Mouse (Mus musculus) neural tube, embryonic 15.5 days (tissue): ENCODE measurements around the gene Gm45208. TPM values are rescaled to one million over a fixed set of nuclear protein-coding genes. Genes with fewer than 3 reads are reported as not detected.

Source experiments
- ATAC-seq: fragments of 200-750 bp; cut with Nextera tagmentation; 2 replicates; pipeline ENCODE4 v1.8.0; 2017; ENCODE audit warnings: mild to moderate bottlenecking, moderate TSS enrichment, moderate library complexity; ENCODE audit not compliant: low FRiP score
- H3K27ac ChIP-seq: fragments of 300-500 bp; sonication (generic); replicated peaks from 2 replicates; pipeline ENCODE4 v1.5.1; 2015; ENCODE audit warnings: mild to moderate bottlenecking, inconsistent platforms
- H3K27me3 ChIP-seq: fragments of 300-500 bp; sonication (generic); replicated peaks from 2 replicates; pipeline ENCODE4 v1.6.1; 2015; ENCODE audit warnings: inconsistent platforms
- H3K36me3 ChIP-seq: fragments of 300-500 bp; sonication (generic); 2 replicates; pipeline ENCODE4 v1.6.1; 2015; ENCODE audit warnings: inconsistent platforms
- H3K4me1 ChIP-seq: fragments of 300-500 bp; sonication (generic); 2 replicates; pipeline ENCODE4 v1.6.1; 2015; ENCODE audit warnings: inconsistent platforms
- H3K4me2 ChIP-seq: fragments of 300-500 bp; sonication (generic); 2 replicates; pipeline ENCODE4 v1.6.1; 2015; ENCODE audit warnings: inconsistent platforms, mild to moderate bottlenecking, moderate library complexity
- H3K4me3 ChIP-seq: fragments of 300-500 bp; sonication (generic); replicated peaks from 2 replicates; pipeline ENCODE4 v1.5.1; 2015; ENCODE audit warnings: mild to moderate bottlenecking, inconsistent platforms
- H3K9ac ChIP-seq: fragments of 300-500 bp; sonication (generic); replicated peaks from 2 replicates; pipeline ENCODE4 v1.6.1; 2015; ENCODE audit warnings: mild to moderate bottlenecking, inconsistent platforms
- H3K9me3 ChIP-seq: fragments of 300-500 bp; sonication (generic); replicated peaks from 2 replicates; pipeline ENCODE4 v1.6.1; 2016; ENCODE audit warnings: inconsistent platforms
- WGBS: fragments of 180-500 bp; shearing (Covaris S2); methylation state at CpG from one replicate; pipeline ENCODE4 v1.1.7; 2015; ENCODE audit warnings: mixed read lengths; 5-methylcytosine and 5-hydroxymethylcytosine counted together
- polyA plus RNA-seq: library from polyadenylated mRNA; unstranded; fragments of >200 nt; fragmentation: Nextera tagmentation; extraction: Ambion mirVana; gene quantifications from 2 replicates; pipeline ENCODE4 v1.2.1, GENCODE M21; 2015

Gene Gm45208
- polyA plus RNA-seq, 1 experiment from 2014 or later: not detected

GRCm38 (mm10) chrX:7728215-7728921, 6.3 kb downstream of the Gm45208 start, which contains the start of gene Praf2:
Gene Praf2 (plus strand): TSS chrX:7728439.
- ATAC-seq: peak; percentile 95
- Histone ChIP-seq H3K4me3 (peak within 1 kb of the TSS; percentile 49), H3K27ac (peak within 1 kb of the TSS; percentile 79), H3K36me3 (peaks cover 4% of the 10 kb centered on the region; the same call in 1 of the 2 replicates), H3K9me3 (no peaks in the 10 kb centered on the region), H3K4me1 (peaks cover 12% of the 10 kb centered on the region), H3K4me2 (peak within 1 kb of the TSS; percentile 60), H3K27me3 (no peaks in the 10 kb centered on the region), H3K9ac (peak within 1 kb of the TSS; percentile 57)
- 20% methylated on average over 41 of the region's 42 CpGs for WGBS

GRCm38 (mm10) chrX:7728922-7729265, 6.8 kb downstream of the Gm45208 start:
- Histone ChIP-seq H3K4me1 (peaks cover 12% of the 10 kb centered on the region), H3K4me2 (peak overlapping the region; percentile 60), H3K9ac (peak overlapping the region; percentile 57), H3K36me3 (peaks cover 4% of the 10 kb centered on the region; the same call in 1 of the 2 replicates), H3K27me3 (no peaks in the 10 kb centered on the region), H3K4me3 (peak overlapping the region; percentile 49), H3K9me3 (no peaks in the 10 kb centered on the region), H3K27ac (peak overlapping the region; percentile 79)
- peak; percentile 26; the same call in 1 of the 2 replicates for ATAC-seq
- WGBS: 42% methylated on average over 4 of the region's 4 CpGs

GRCm38 (mm10) chrX:7733571-7734156, 11.6 kb downstream of the Gm45208 start:
- WGBS: 33% methylated on average over 26 of the region's 26 CpGs
- Histone ChIP-seq H3K36me3 (peaks cover 8% of the 10 kb centered on the region; the same call in 1 of the 2 replicates), H3K4me3 (no peak overlapping the region), H3K4me2 (no peak overlapping the region), H3K9ac (no peak overlapping the region), H3K27me3 (no peaks in the 10 kb centered on the region), H3K27ac (no peak overlapping the region), H3K9me3 (no peaks in the 10 kb centered on the region), H3K4me1 (peaks cover 8% of the 10 kb centered on the region)
- ATAC-seq: no peak

GRCm38 (mm10) chrX:7739336-7740081, 17.5 kb downstream of the Gm45208 start:
- H3K4me3 ChIP-seq: no peak overlapping the region
- no peak overlapping the region for H3K9ac ChIP-seq
- 71% methylated on average over 14 of the region's 14 CpGs for WGBS
- no peak for ATAC-seq
- H3K4me1 ChIP-seq: no peaks in the 10 kb centered on the region
- no peaks in the 10 kb centered on the region for H3K27me3 ChIP-seq
- 0 out of 2 replicates have a peak, but pooled peaks cover 8% of the 10 kb centered on the region for H3K36me3 ChIP-seq
- H3K4me2 ChIP-seq: no peak overlapping the region
- H3K27ac ChIP-seq: no peak overlapping the region
- H3K9me3 ChIP-seq: no peaks in the 10 kb centered on the region

- Histone ChIP-seq H3K27ac (no peak overlapping the region), H3K4me2 (no peak overlapping the region), H3K36me3 (0 out of 2 replicates have a peak, but pooled peaks cover 8% of the 10 kb centered on the region), H3K4me3 (no peak overlapping the region), H3K27me3 (no peaks in the 10 kb centered on the region), H3K4me1 (no peaks in the 10 kb centered on the region), H3K9me3 (no peaks in the 10 kb centered on the region), H3K9ac (no peak overlapping the region)
- 66% methylated on average over 10 of the region's 10 CpGs for WGBS
- no peak for ATAC-seq
These were observed 18.2 kb downstream of the Gm45208 start for GRCm38 (mm10) chrX:7740082-7740819.

- WGBS: 80% methylated on average over 5 of the region's 5 CpGs
- Histone ChIP-seq H3K27ac (no peak overlapping the region), H3K9ac (no peak overlapping the region)
These were observed 19.1 kb downstream of the Gm45208 start for GRCm38 (mm10) chrX:7741103-7741502.

GRCm38 (mm10) chrX:7743470-7743869, 21.4 kb downstream of the Gm45208 start:
- no peak for ATAC-seq
- Histone ChIP-seq H3K27me3 (no peaks in the 10 kb centered on the region), H3K4me1 (0 out of 2 replicates have a peak, but pooled peaks cover 2% of the 10 kb centered on the region), H3K9me3 (no peaks in the 10 kb centered on the region), H3K9ac (no peak overlapping the region), H3K36me3 (no peaks in the 10 kb centered on the region), H3K4me2 (no peak overlapping the region), H3K27ac (no peak overlapping the region), H3K4me3 (no peak overlapping the region)
- WGBS: 65% methylated on average over 5 of the region's 5 CpGs

More at GRCm38 (mm10) chrX:7741103-7741502, 19.1 kb downstream of the Gm45208 start:
- Histone ChIP-seq H3K4me1 (0 out of 2 replicates have a peak, but pooled peaks cover 2% of the 10 kb centered on the region), H3K9me3 (no peaks in the 10 kb centered on the region), H3K36me3 (0 out of 2 replicates have a peak, but pooled peaks cover 8% of the 10 kb centered on the region), H3K4me3 (no peak overlapping the region), H3K4me2 (no peak overlapping the region), H3K27me3 (no peaks in the 10 kb centered on the region)
- ATAC-seq: no peak

- Histone ChIP-seq H3K4me3 (no peak overlapping the region), H3K9me3 (no peaks in the 10 kb centered on the region), H3K4me2 (no peak overlapping the region), H3K9ac (no peak overlapping the region), H3K27ac (no peak overlapping the region), H3K4me1 (peaks cover 10% of the 10 kb centered on the region), H3K36me3 (no peaks in the 10 kb centered on the region), H3K27me3 (no peaks in the 10 kb centered on the region)
- no peak for ATAC-seq
- WGBS: 57% methylated on average over 1 of the region's 1 CpGs
These were observed 22.9 kb downstream of the Gm45208 start for GRCm38 (mm10) chrX:7744940-7745339.

GRCm38 (mm10) chrX:7745429-7745828, 23.4 kb downstream of the Gm45208 start:
- no peak overlapping the region for H3K27ac ChIP-seq
- no peak overlapping the region for H3K4me3 ChIP-seq
- 94% methylated on average over 8 of the region's 8 CpGs for WGBS
- no peaks in the 10 kb centered on the region for H3K9me3 ChIP-seq
- H3K36me3 ChIP-seq: no peaks in the 10 kb centered on the region
- peaks cover 10% of the 10 kb centered on the region for H3K4me1 ChIP-seq
- no peak overlapping the region for H3K9ac ChIP-seq
- H3K27me3 ChIP-seq: no peaks in the 10 kb centered on the region
- no peak overlapping the region for H3K4me2 ChIP-seq
- ATAC-seq: no peak

GRCm38 (mm10) chrX:7750432-7751116, 28.5 kb downstream of the Gm45208 start, which contains the start of gene Ccdc120:
Gene Ccdc120 (minus strand): TSS chrX:7750905.
- peak within 1 kb of the TSS; percentile 54 for H3K4me2 ChIP-seq
- H3K27ac ChIP-seq: peak within 1 kb of the TSS; percentile 76
- H3K9me3 ChIP-seq: no peaks in the 10 kb centered on the region
- no peaks in the 10 kb centered on the region for H3K36me3 ChIP-seq
- H3K4me1 ChIP-seq: peaks cover 10% of the 10 kb centered on the region
- H3K4me3 ChIP-seq: peak within 1 kb of the TSS; percentile 63
- ATAC-seq: peak; percentile 90
- 10% methylated on average over 44 of the region's 56 CpGs for WGBS
- peak within 1 kb of the TSS; percentile 64 for H3K9ac ChIP-seq
- H3K27me3 ChIP-seq: no peaks in the 10 kb centered on the region
